Mouse (Mus musculus): Measurements from ENCODE around the gene Dpep1.
"Not testable (repeated sequence)": the region's sequence is repeated elsewhere in the genome, so short reads cannot be mapped to it uniquely, and the experiment has no call there.

The Dpep1 gene

GRCm38 (mm10) chr8:123212321-123213117, 26.5 kb downstream of the Dpep1 start, which contains the start of the genes Chmp1a and Spata33:
Gene Chmp1a (minus strand): TSS chr8:123212763.
Gene Spata33 (plus strand): TSS chr8:123212832.
- DNase-seq (ENCODE audit: low spot score), result peak; percentile 82

GRCm38 (mm10) chr8:123213118-123213772, 27.2 kb downstream of the Dpep1 start:
- DNase-seq (ENCODE audit: low spot score), result no peak

GRCm38 (mm10) chr8:123215430-123215829, 29.4 kb downstream of the Dpep1 start:
- no peak for DNase-seq (ENCODE audit: low spot score)

- no peak for DNase-seq (ENCODE audit: low spot score)
Measured at GRCm38 (mm10) chr8:123220917-123221316, 34.9 kb downstream of the Dpep1 start.

GRCm38 (mm10) chr8:123224278-123225266, 38.5 kb downstream of the Dpep1 start, which contains the start of gene Cdk10:
Gene Cdk10 (plus strand): TSS chr8:123224842.
- peak; percentile 86 for DNase-seq (ENCODE audit: low spot score)

- DNase-seq (ENCODE audit: low spot score), result no peak
Measured at GRCm38 (mm10) chr8:123228416-123228815, 42.4 kb downstream of the Dpep1 start.

- not testable (repeated sequence) for DNase-seq (ENCODE audit: low spot score)
Measured at GRCm38 (mm10) chr8:123230326-123230725, 44.3 kb downstream of the Dpep1 start.

- no peak for DNase-seq (ENCODE audit: low spot score)
Measured at GRCm38 (mm10) chr8:123231742-123232141, 45.7 kb downstream of the Dpep1 start.

- no peak for DNase-seq (ENCODE audit: low spot score)
Measured at GRCm38 (mm10) chr8:123232553-123232952, 46.5 kb downstream of the Dpep1 start.

GRCm38 (mm10) chr8:123233300-123233699, 47.3 kb downstream of the Dpep1 start:
- DNase-seq (ENCODE audit: low spot score), result no peak

- DNase-seq (ENCODE audit: low spot score), result no peak
Measured at GRCm38 (mm10) chr8:123233760-123234159, 47.7 kb downstream of the Dpep1 start.

- peak; percentile 82 for DNase-seq (ENCODE audit: low spot score)
Measured at GRCm38 (mm10) chr8:123234918-123235519, 49.0 kb downstream of the Dpep1 start.

- peak; percentile 82 for DNase-seq (ENCODE audit: low spot score)
Measured at GRCm38 (mm10) chr8:123235520-123236497, 49.8 kb downstream of the Dpep1 start, which contains the start of gene Spata2l. Gene Spata2l (minus strand): TSS chr8:123236233.

GRCm38 (mm10) chr8:123239398-123239797, 53.4 kb downstream of the Dpep1 start:
- no peak for DNase-seq (ENCODE audit: low spot score)

GRCm38 (mm10) chr8:123242107-123242923, 56.3 kb downstream of the Dpep1 start:
- DNase-seq (ENCODE audit: low spot score), result no peak

GRCm38 (mm10) chr8:123243053-123243452, 57.0 kb downstream of the Dpep1 start:
- DNase-seq (ENCODE audit: low spot score), result no peak

- no peak for DNase-seq (ENCODE audit: low spot score)
Measured at GRCm38 (mm10) chr8:123244382-123244781, 58.3 kb downstream of the Dpep1 start.

GRCm38 (mm10) chr8:123245543-123245942, 59.5 kb downstream of the Dpep1 start:
- DNase-seq (ENCODE audit: low spot score), result no peak

- DNase-seq (ENCODE audit: low spot score), result no peak
Measured at GRCm38 (mm10) chr8:123247748-123248147, 61.7 kb downstream of the Dpep1 start.

Measured in left cerebral cortex, adult 11 months (tissue).